Mouse (Mus musculus) midbrain, embryonic 15.5 days (tissue): ENCODE results near the gene Heg1. TPM values are rescaled to one million over a fixed set of nuclear protein-coding genes. Genes with fewer than 3 reads are reported as not detected.

Experiments used
- ATAC-seq: fragments of 200-750 bp; cut with Nextera tagmentation; replicated peaks from 2 replicates; pipeline ENCODE4 v1.8.0; 2017; ENCODE audit warnings: moderate TSS enrichment
- H3K27ac ChIP-seq: fragments of 300-500 bp; sonication (generic); 2 replicates; pipeline ENCODE4 v1.5.1; 2015; ENCODE audit warnings: mild to moderate bottlenecking, inconsistent platforms
- H3K27me3 ChIP-seq: fragments of 300-500 bp; sonication (generic); replicated peaks from 2 replicates; pipeline ENCODE4 v1.6.1; 2015; ENCODE audit warnings: inconsistent platforms
- H3K36me3 ChIP-seq: fragments of 300-500 bp; sonication (generic); replicated peaks from 2 replicates; pipeline ENCODE4 v1.6.1; 2015; ENCODE audit warnings: inconsistent platforms
- H3K4me1 ChIP-seq: fragments of 300-500 bp; sonication (generic); 2 replicates; pipeline ENCODE4 v1.6.1; 2015; ENCODE audit warnings: inconsistent platforms
- H3K4me2 ChIP-seq: fragments of 300-500 bp; sonication (generic); 2 replicates; pipeline ENCODE4 v1.6.1; 2015; ENCODE audit warnings: inconsistent platforms, mild to moderate bottlenecking, moderate library complexity
- H3K4me3 ChIP-seq: fragments of 300-500 bp; sonication (generic); 2 replicates; pipeline ENCODE4 v1.5.1; 2015; ENCODE audit warnings: mild to moderate bottlenecking, inconsistent platforms
- H3K9ac ChIP-seq: fragments of 300-500 bp; sonication (generic); 2 replicates; pipeline ENCODE4 v1.6.1; 2015; ENCODE audit warnings: mild to moderate bottlenecking, inconsistent platforms
- H3K9me3 ChIP-seq: fragments of 300-500 bp; sonication (generic); 2 replicates; pipeline ENCODE4 v1.6.1; 2016; ENCODE audit warnings: inconsistent platforms
- WGBS: fragments of 180-500 bp; shearing (Covaris S2); methylation state at CpG from one replicate; pipeline ENCODE4 v1.1.7; 2015; ENCODE audit warnings: mixed read lengths; 5-methylcytosine and 5-hydroxymethylcytosine counted together
- polyA plus RNA-seq: library from polyadenylated mRNA; unstranded; fragments of >200 nt; fragmentation: Nextera tagmentation; extraction: Ambion mirVana; gene quantifications from 2 replicates; pipeline ENCODE4 v1.2.1, GENCODE M21; 2015

Gene Heg1
- polyA plus RNA-seq, 1 experiment from 2014 or later: 14.2 TPM

DNA sequence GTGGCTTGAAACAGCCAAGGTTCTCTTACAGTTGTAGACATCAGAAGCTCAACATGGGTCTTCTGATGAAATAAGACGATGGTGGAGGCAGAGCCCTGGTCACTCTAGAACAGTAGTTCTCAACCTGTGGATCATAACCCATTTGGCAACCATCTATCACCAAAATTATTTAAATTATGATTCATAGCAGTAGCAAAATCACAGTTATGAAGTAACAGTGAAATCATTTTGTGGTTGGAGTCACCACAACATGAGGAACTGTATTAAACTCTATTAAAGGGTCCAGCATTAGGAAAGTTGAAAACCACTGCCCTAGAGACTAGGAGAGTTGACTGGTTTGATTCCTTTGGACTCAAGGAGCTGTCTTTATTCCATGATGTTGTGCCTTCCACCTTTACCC is 15.1 kb upstream of the Heg1 start:
- WGBS: 95% methylated on average over 1 of the region's 1 CpGs
- no peak for ATAC-seq
- Histone ChIP-seq H3K9ac (no peak overlapping the region), H3K27me3 (no peaks in the 10 kb centered on the region), H3K4me3 (no peak overlapping the region), H3K9me3 (no peaks in the 10 kb centered on the region), H3K27ac (no peak overlapping the region), H3K4me2 (no peak overlapping the region), H3K4me1 (no peaks in the 10 kb centered on the region; the same call in 1 of the 2 replicates), H3K36me3 (no peaks in the 10 kb centered on the region)

DNA sequence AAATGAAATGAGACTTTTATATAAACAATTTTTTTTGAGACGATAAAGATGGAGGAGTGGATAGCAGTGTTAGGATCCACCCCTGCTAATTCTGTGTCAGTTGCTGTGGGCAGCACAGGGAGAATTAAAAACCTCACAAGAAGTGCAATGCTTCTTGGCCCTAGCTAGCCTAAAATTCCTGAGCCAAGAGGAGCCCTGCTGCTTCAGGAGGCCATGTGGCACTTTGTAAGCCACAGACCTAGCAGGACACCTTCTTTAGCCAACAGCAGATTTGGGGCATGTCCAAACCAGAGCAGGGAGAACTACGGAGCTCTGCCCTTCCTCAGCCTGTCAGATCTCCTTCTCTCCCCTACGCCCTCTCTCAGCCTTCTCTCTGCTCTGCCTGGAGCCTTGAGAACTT is 13.8 kb upstream of the Heg1 start:
- H3K4me3 ChIP-seq: no peak overlapping the region
- H3K27me3 ChIP-seq: no peaks in the 10 kb centered on the region
- H3K9ac ChIP-seq: no peak overlapping the region
- no peaks in the 10 kb centered on the region for H3K9me3 ChIP-seq
- no peaks in the 10 kb centered on the region; the same call in 1 of the 2 replicates for H3K4me1 ChIP-seq
- H3K4me2 ChIP-seq: no peak overlapping the region
- no peaks in the 10 kb centered on the region for H3K36me3 ChIP-seq
- no peak for ATAC-seq
- WGBS: 79% methylated on average over 3 of the region's 3 CpGs
- no peak overlapping the region for H3K27ac ChIP-seq

GRCm38 (mm10) chr16:33670933-33671332 is 13.2 kb upstream of the Heg1 start:
- Histone ChIP-seq H3K4me1 (no peaks in the 10 kb centered on the region; the same call in 1 of the 2 replicates), H3K9ac (no peak overlapping the region), H3K9me3 (no peaks in the 10 kb centered on the region), H3K4me3 (no peak overlapping the region), H3K27me3 (no peaks in the 10 kb centered on the region), H3K27ac (no peak overlapping the region), H3K36me3 (no peaks in the 10 kb centered on the region), H3K4me2 (no peak overlapping the region)
- 83% methylated on average over 2 of the region's 2 CpGs for WGBS
- no peak for ATAC-seq

DNA sequence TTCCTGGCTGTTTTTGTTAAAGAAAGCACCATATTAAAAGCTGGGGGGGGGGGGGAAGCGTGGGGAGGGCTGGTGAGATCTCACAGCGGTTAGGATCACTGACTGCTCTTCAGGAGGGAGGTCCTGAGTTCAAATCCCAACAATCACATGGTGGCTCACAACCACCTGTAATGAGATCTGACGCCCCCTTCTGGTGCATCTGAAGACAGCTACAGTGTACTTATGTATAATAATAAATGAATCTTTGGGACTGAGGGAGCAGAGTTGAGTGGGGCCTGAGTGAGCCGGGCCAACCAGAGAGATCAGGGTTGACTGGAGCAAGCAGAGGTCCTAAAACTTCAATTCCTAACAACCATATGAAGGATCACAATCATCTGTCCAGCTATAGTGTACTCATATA is 12.0 kb upstream of the Heg1 start:
- no peak overlapping the region for H3K27ac ChIP-seq
- no peak for ATAC-seq
- WGBS: 96% methylated on average over 3 of the region's 4 CpGs

DNA sequence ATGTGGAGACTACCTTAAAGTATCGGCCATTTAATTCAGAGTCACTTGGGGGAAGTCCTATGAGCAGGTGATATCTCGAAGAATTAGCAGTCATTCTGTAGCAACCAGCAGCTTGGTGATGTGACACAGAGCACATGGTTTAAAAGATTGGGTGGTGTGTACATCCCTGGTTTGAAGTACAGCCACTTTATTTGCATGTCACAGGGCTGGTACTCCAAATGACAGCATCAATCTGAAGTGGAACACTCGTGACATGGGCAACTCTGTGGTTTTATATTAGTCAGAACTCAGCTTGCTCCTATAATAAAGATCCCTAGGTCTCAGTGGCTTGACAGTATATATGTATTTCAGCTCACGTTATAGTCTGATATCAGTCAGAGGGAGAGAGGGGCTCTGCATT is 11.5 kb upstream of the Heg1 start:
- Histone ChIP-seq H3K27me3 (no peaks in the 10 kb centered on the region), H3K27ac (no peak overlapping the region), H3K9me3 (no peaks in the 10 kb centered on the region), H3K4me1 (no peaks in the 10 kb centered on the region; the same call in 1 of the 2 replicates), H3K9ac (no peak overlapping the region), H3K4me2 (no peak overlapping the region), H3K36me3 (no peaks in the 10 kb centered on the region), H3K4me3 (no peak overlapping the region)
- 90% methylated on average over 4 of the region's 4 CpGs for WGBS
- no peak for ATAC-seq

More for the DNA sequence above, 12.0 kb upstream of the Heg1 start:
- Histone ChIP-seq H3K4me1 (no peaks in the 10 kb centered on the region; the same call in 1 of the 2 replicates), H3K27me3 (no peaks in the 10 kb centered on the region), H3K9me3 (no peaks in the 10 kb centered on the region), H3K9ac (no peak overlapping the region), H3K4me3 (no peak overlapping the region), H3K36me3 (no peaks in the 10 kb centered on the region), H3K4me2 (no peak overlapping the region)

DNA sequence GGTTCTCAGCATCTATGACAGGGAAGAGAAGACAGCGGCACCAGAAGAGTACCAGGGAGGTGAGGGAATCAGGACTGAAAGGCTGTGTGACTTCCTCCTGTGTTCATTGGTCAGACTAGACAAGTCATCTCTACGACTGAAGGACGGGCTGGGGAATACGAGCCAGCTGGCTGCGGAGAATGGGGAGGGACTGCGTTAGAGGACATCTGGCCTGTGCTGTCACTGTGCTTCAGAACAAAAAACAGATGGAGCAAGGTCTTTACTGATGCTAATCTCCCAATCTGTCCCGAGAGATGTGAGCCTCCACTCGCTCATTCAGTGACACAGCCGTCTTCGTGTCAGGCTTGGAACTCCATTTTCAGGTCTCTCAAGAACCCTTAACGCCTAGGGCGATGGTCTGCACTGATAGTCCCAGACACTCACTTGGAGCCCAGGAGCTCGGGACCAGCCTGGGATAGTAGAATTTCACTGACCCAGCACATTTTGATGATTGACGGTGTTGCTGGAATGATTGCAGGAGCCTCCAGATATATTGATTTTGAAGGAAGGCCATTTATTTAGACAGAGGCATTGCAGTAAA is 10.6 kb upstream of the Heg1 start:
- no peaks in the 10 kb centered on the region; the same call in 1 of the 2 replicates for H3K4me1 ChIP-seq

GRCm38 (mm10) chr16:33675151-33675847 is 8.9 kb upstream of the Heg1 start:
- Histone ChIP-seq H3K27me3 (no peaks in the 10 kb centered on the region), H3K4me2 (no peak overlapping the region), H3K4me1 (no peaks in the 10 kb centered on the region; the same call in 1 of the 2 replicates), H3K9ac (no peak overlapping the region), H3K36me3 (no peaks in the 10 kb centered on the region), H3K4me3 (no peak overlapping the region), H3K27ac (no peak overlapping the region), H3K9me3 (no peaks in the 10 kb centered on the region)
- WGBS: 93% methylated on average over 10 of the region's 10 CpGs
- no peak for ATAC-seq

More for the DNA sequence above, 10.6 kb upstream of the Heg1 start:
- Histone ChIP-seq H3K9me3 (no peaks in the 10 kb centered on the region), H3K4me2 (no peak overlapping the region), H3K4me3 (no peak overlapping the region), H3K36me3 (no peaks in the 10 kb centered on the region), H3K27me3 (no peaks in the 10 kb centered on the region), H3K27ac (no peak overlapping the region), H3K9ac (no peak overlapping the region)
- 34% methylated on average over 14 of the region's 14 CpGs for WGBS
- ATAC-seq: no peak

DNA sequence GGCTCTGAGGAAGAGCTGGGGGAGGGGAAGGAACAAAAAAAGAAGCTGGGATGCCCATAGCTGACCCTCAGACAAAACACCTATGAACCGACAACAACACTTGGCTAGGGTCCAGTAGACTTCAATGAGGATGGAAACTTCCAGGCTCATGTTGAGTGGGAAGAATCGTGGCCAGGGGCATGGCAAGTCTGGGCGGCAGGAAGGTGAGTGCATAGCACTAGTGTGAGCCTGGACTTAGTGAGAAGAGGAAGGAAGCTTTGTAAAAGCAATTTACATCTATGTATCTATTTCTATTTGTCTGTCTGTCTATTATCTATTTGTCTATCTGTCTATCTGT is 8.4 kb upstream of the Heg1 start:
- no peak overlapping the region for H3K4me3 ChIP-seq
- no peaks in the 10 kb centered on the region; the same call in 1 of the 2 replicates for H3K4me1 ChIP-seq
- no peak overlapping the region for H3K4me2 ChIP-seq
- H3K9ac ChIP-seq: no peak overlapping the region
- no peak for ATAC-seq
- H3K27ac ChIP-seq: no peak overlapping the region
- WGBS: 88% methylated on average over 3 of the region's 3 CpGs
- H3K9me3 ChIP-seq: no peaks in the 10 kb centered on the region
- H3K36me3 ChIP-seq: no peaks in the 10 kb centered on the region
- no peaks in the 10 kb centered on the region for H3K27me3 ChIP-seq

GRCm38 (mm10) chr16:33676347-33677312 is 7.5 kb upstream of the Heg1 start:
- Histone ChIP-seq H3K27me3 (no peaks in the 10 kb centered on the region), H3K9ac (no peak overlapping the region), H3K4me2 (no peak overlapping the region), H3K9me3 (no peaks in the 10 kb centered on the region), H3K4me3 (no peak overlapping the region), H3K27ac (no peak overlapping the region), H3K4me1 (no peaks in the 10 kb centered on the region; the same call in 1 of the 2 replicates), H3K36me3 (no peaks in the 10 kb centered on the region)
- no peak for ATAC-seq
- WGBS: 65% methylated on average over 7 of the region's 7 CpGs

GRCm38 (mm10) chr16:33677313-33677690 is 6.9 kb upstream of the Heg1 start:
- H3K36me3 ChIP-seq: no peaks in the 10 kb centered on the region
- WGBS: 90% methylated on average over 7 of the region's 7 CpGs

DNA sequence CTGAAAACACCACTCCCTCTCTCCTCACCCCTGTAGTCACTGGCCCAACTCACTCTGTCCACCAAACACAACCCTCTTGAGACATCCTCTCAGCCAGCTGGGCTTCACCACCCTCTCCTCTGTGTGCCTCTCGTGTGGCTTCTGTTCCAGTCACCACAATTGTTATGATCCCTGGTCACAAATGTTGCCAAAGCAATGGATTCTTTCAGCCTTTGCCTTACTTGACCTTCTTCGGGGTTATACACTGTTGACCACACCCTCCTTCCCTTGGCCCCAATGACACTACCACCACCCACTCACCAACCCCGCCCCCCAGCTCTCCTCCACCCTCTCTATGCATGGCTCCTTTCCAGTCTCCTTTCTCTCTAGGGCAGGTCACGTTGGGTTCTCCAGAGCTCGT is 6.3 kb upstream of the Heg1 start:
- WGBS: 90% methylated on average over 5 of the region's 5 CpGs
- no peaks in the 10 kb centered on the region for H3K9me3 ChIP-seq
- H3K36me3 ChIP-seq: no peaks in the 10 kb centered on the region
- no peak overlapping the region for H3K4me2 ChIP-seq
- H3K9ac ChIP-seq: no peak overlapping the region
- ATAC-seq: no peak
- H3K27me3 ChIP-seq: no peaks in the 10 kb centered on the region
- H3K4me1 ChIP-seq: no peaks in the 10 kb centered on the region; the same call in 1 of the 2 replicates
- H3K4me3 ChIP-seq: no peak overlapping the region
- no peak overlapping the region for H3K27ac ChIP-seq

More at GRCm38 (mm10) chr16:33677313-33677690, 6.9 kb upstream of the Heg1 start:
- Histone ChIP-seq H3K27me3 (no peaks in the 10 kb centered on the region), H3K9me3 (no peaks in the 10 kb centered on the region), H3K4me3 (no peak overlapping the region), H3K9ac (no peak overlapping the region), H3K4me1 (no peaks in the 10 kb centered on the region; the same call in 1 of the 2 replicates), H3K4me2 (no peak overlapping the region), H3K27ac (no peak overlapping the region)
- ATAC-seq: no peak

DNA sequence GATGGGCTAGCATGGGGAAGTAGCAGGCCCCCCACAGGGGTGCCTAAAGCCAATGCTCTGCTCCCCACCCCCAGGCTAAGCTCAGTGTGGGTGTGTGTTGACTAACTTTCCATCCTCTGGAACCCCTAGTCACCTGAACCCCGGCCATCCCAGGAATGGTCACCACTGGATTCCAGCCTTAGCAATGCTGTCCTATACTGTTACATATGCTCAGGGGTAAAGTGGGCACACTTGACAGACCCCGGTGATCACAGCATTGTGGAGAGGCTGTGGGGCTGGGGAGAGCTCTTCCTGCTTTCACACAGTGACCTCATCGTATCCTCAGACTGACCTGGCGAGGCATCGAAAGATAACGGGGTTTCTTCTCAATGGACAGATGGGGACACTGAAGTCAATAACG is 3.9 kb upstream of the Heg1 start:
- no peak overlapping the region for H3K9ac ChIP-seq
- H3K9me3 ChIP-seq: no peaks in the 10 kb centered on the region
- H3K27me3 ChIP-seq: no peaks in the 10 kb centered on the region
- H3K27ac ChIP-seq: no peak overlapping the region
- no peak overlapping the region for H3K4me3 ChIP-seq
- no peak overlapping the region for H3K4me2 ChIP-seq
- no peak for ATAC-seq
- no peaks in the 10 kb centered on the region for H3K36me3 ChIP-seq
- H3K4me1 ChIP-seq: peaks cover 9% of the 10 kb centered on the region; the same call in 1 of the 2 replicates
- 84% methylated on average over 7 of the region's 7 CpGs for WGBS
